Mouse (Mus musculus) olfactory bulb, adult 2 months (tissue): ENCODE results near the gene Itgb5.

Experiments used
- CTCF ChIP-seq: fragments of 200-500 bp; IDR thresholded peaks from 2 replicates; pipeline ENCODE4 v1.5.1; 2012; ENCODE audit warnings: low read depth, mild to moderate bottlenecking, low read length, moderate library complexity; ENCODE audit not compliant: insufficient read depth
- POLR2A ChIP-seq: fragments of 200-500 bp; IDR thresholded peaks from 2 replicates; pipeline ENCODE4 v1.6.1; 2012; ENCODE audit warnings: mild to moderate bottlenecking, low read depth, low read length, moderate library complexity; ENCODE audit not compliant: insufficient read depth

DNA sequence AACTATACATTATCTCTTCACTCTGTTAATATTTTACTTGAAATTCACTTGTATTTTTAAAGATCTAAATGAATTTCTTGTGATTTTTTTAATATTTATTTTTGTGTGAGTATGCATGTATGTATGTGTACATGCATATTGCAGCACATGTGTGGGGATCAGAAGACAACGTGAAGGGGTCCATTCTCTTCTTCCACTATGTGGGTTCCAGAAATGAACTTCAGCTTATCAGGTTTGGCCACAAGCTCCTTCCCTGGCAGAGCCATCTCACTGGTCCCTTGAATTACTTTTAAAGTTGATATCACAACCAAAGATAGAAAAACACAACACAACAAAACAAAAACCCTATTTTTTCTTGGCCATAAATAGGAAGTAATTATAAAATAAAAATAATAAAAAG, 44.9 kb upstream of the Itgb5 start:
- TF ChIP-seq POLR2A, result no peak
- TF ChIP-seq CTCF, result no peak
